Mouse (Mus musculus) left cerebral cortex, adult 11 months (tissue): ENCODE results near the gene Mtmr2.

Experiments used
- DNase-seq: peaks from one replicate; pipeline ENCODE4 v3.0.0; 2022; ENCODE audit warnings: low spot score

Mtmr2 gene

DNA sequence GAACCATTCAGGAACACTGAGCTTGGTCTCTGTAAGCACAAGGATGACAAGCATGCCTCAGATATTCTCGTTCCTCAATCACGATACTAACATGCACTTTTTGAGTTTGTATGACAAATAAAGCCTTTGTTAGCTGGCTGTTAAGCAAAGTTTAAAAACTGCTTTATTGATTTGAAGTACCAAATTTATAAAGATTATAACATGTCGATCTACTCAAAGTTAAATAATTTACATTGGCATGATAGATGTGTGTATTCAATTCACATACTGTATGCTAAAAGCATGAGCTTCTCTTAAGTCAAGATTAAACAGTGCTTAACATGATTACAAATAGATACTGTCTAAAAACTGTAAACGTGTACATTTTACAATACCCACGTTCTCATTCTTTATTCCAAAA lies 59.4 kb downstream of the Mtmr2 start:
- no peak for DNase-seq

DNA sequence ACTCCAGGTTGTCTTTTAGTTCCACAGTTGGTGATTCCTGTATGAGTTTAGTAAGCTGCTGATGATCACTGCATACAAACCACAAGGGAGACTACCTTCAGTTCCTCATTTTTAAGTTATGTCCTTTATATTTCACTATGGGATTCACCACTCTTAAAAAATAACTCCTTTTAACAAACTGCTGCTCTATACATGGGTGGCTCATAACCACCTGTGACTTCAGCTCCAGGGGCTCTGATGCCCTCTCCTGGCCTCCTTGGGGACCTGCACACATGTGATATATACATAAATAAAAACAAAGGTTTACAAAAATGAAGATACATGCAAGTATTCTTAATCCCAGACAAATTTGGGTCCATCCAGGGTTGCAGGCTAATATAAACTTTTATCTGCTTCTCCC lies 61.7 kb downstream of the Mtmr2 start:
- no peak for DNase-seq

DNA sequence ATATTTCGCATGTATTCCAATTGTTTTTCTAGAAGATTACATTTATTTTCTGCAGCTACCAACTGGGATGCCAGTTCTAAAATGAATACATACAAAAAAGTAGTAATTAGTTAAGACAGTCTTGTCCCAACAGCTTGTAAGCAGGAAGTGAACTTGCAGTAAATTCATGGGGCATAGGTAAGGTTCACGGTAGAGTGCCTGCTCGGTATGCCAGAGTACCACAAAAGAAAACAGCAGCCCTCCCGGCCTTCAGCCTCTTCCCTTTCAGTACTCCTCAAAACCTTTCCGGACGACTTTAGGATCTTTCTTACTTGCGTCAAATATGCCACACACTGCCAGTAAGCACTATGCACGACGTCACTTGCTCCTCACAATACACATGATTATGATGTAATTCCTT lies 70.2 kb downstream of the Mtmr2 start:
- no peak for DNase-seq

DNA sequence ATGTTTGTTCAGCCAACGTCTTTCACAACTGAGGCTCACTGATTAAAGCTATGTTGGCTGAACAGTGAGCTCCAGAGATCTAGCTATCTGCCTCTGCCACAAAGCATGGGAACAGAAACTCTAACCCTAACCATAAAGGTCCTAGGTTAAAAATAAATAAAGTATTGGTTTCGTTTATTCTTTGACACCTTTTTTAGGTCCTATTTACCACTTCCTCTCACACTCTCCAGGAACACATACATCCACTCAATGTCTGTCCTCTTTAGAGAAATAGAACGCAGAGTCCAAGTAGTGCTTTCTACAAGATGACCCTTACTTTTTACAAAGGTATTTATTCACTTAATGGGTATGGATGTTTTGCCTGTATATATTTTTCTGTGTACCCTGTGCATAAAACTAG lies 72.6 kb downstream of the Mtmr2 start:
- no peak for DNase-seq

DNA sequence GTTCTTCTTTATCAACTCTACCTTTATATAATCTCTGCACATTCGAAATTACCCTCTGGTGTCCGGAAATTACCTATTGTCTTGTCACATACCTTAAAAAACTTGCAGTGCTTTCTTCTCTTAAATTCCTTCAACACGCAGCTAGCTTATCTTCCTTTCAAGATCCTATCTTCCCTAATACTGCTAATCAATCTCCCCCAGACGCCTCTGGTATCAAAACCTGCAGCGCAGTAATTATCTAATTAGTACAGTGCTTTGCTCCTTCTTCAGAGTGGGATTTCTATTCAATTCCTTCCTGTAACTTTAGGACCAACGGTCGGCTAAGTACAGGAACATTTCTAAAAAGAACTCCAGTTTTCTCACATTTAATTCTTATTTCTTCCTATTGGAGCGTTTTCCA lies 77.7 kb downstream of the Mtmr2 start:
- DNase-seq: no peak

DNA sequence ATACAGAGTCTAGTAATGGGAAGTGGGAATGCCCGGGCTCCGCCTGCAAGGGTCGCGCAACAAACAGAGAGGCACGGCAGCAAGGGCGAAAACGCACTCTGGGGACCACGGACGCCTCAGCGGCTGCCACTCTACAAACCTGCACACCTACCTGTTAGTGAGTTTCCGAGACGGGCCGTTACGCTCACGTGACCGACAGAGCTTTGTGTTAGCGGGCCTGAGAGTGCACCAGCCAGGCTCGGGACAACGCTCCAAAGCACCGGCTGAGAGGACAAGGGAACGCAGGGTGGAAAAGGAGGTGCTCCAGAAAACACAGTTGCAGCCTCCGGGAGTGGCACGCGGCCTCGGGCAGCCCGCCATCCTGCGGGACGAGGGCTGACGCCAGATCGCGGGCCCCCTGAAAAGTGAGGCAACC lies 78.2 kb downstream of the Mtmr2 start:
- DNase-seq: no peak

DNA sequence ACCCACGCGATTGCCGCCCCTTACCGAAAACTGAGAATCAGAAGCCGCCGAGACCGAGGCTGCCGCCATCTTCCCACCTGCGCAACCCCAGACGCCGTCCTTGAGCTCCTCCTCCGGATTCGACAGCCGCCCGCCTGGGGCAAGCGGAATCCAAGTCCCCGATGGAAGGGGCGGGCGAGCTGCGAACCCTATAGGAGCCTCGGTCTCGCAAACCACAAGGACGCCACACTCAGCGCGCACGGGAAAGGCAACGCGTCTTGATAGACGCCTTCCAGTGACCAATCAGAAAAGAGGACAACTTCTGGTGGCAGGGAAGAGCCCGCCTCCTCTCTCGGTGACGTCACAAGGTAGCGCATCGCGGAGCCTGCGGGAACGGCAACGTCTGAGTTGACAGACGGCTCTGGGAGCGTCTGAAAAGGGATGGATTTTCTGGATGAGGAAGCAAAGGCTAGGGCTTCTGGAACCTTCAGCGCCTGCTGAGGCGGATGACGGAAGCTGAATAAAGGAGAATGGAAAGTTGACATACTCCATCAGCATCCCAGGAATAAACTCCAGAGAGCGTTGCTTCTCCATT lies 78.7 kb downstream of the Mtmr2 start, which contains the start of gene Cep57:
TSS of gene Cep57 (minus strand) at position 276 of the 574 bp plus-strand sequence.
- peak; percentile 98 for DNase-seq

DNA sequence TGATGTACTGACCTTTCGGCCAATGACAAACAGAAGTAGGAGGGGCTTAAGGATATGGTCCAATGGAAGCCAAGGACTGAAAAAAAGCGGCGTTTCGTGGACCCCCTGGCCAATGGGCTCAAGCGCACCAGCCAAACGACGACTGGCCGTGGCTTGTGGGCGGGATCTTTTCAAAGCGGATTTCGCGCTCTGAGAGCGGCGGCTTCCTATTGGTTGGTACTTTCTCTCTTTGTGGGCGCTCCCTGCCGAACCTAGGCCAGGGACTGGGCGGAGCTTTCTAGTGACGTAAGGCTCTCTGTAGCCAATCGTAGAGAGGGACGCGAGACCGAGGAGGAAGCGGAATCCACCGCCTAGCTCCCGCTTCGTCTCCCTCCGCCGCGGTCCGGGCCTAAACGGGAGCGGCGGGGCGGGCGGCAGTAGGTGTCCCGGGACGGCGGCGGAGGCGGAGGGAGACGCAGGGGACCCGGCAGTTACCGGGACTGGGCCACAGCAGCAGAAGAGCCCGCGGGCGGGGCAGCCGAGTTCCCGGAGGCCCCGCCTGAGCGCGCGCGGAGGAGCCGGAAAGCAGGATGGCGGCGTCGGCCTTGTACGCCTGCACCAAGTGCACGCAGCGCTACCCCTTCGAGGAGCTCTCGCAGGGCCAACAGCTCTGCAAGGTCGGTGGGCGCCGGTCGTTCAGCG lies 79.3 kb downstream of the Mtmr2 start, which contains the start of gene Fam76b:
TSS of gene Fam76b (plus strand) at position 311 of the 681 bp plus-strand sequence.
- DNase-seq: peak; percentile 100

DNA sequence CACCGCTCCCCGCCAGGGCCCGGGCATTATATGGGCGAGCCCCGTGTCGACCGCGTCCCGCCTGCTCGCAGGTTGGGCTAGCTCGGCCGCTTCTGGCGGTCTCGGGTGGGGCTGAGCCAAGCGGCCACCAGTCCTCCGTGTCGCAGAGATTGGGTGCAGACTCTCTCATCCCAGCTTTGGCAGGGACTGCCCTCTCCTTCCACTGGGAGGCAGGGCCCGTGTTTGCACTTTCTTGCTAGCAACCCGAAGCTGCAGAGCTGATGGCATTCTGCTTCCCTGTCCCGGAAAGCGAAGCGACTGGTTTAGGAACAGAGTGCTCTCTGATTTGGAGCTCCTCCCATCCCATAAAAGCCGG lies 79.9 kb downstream of the Mtmr2 start:
- no peak for DNase-seq

DNA sequence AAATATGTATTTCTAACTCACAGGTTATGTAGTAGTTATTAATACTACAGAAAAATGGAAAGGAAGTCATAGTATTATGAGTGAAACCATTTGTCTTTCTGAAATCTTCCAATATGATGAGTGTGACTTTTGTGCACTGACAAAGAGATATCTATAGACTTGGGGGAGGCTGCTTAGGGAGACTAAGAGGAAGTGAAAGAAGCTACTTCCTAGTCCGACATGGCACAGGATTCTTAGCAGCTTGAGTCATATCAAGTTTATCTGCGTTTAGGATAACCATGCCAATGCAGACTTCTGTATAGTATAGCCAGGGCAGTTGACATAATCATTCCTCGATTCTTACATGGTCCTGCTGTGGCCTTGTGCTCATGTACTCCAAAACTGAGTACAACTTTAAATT lies 87.0 kb downstream of the Mtmr2 start:
- no peak for DNase-seq

DNA sequence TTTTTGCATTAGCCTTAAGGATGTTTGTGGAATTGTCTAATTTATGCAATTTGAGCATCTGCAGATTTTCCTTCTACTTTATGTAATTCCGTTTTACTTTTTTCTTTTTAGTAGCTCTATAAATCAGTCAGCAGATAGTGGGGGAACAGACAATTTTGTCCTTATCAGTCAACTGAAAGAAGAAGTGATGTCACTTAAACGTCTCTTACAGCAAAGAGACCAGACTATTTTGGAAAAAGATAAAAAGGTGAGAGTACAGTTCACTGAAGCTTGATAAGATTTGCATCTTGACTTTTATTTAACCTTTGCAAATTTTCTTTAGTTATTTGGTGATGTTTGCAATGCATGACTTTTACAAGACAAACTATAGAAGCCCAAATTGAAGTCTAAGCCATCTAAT lies 88.5 kb downstream of the Mtmr2 start:
- no peak for DNase-seq

DNA sequence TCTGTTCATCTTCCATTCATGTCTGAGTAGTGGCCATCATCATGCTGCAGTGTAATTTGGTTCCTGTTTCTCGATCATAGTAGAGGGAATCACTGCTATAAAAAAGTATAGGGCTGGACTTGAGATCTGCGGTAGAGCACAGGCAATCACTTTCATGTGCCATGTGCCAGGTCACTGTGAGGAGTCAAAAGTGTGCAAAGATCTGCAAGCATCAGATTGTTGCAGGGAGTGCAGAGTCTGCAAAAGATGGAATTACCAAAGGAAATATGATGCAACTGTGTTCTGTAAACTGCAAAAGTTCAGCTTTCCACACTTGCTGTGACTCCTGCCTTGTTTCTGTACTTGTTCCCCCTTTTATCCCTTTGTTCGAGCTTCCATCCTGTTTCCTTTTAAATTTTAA lies 99.4 kb downstream of the Mtmr2 start:
- DNase-seq: no peak

DNA sequence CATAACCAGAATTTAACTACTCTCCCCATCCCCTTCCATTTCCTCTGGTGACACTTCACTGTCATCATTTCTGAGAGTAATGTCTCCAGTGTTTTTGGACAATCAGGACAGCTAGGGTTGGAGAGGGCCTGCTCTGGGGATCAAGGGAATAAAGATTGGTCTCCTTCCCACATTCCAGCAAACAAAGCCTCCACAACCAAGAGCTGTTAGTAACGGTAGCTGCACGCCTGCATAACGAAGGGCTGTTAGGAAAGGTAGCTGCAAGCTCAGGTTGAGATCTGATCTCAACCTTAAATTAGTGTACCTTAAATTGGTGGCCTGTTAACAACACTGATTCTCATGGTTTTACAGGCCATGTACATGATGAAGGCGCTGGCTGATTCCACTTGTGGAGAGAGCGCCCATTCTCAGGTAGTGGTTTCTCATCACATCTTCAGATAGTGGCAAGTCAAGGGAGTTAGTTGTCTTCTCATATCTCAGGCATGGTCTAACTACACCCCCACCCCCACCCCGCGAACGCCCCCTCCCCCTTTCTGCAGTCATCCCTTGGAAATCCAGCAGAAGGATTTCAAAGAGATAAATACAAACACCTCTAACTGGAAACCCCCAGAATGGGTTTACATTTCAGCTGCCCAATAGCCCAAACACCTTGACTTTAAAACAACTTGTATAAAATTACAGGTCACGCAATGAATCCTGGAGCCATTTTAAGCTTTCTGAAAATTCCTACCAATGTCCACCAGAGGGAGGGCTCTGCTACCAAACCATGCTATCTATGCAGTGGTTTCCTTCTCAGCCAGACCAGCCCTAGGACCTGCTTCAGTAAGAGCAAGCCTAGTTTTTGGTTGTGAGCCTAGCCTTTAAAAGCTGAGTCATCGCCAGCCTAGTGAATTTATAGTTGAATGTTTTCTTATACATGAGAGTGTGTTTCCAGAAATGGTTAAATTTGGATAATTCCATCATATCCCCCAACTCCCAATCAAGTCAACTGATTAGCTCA lies 100.6 kb downstream of the Mtmr2 start:
- DNase-seq: peak; percentile 28

DNA sequence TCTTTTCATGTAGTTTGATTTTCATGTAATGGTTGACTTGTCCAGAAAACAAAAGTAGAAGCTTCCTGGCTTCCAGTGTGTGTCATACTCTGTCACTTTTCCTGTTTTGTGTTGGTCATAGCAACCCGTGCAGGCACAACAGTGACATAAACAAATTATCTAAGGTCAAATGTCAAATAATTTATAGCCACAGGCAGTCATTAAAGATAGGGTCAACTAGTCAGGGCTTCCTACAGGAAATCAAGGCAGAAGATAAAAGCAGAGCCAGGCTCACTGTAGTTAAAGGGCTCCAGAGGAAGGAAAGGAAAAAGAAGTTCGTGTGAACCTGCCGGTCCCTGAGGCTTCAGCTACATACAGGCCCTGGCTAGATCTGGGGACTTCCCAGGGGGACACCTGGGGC lies 105.7 kb downstream of the Mtmr2 start:
- DNase-seq: no peak
